Mouse (Mus musculus) myocyte (in vitro differentiated cells): Measurements from ENCODE around the gene Evx2. TPM values are rescaled to one million over a fixed set of nuclear protein-coding genes. Genes with fewer than 3 reads are reported as not detected.

ENCODE experiments used
- H3K27me3 ChIP-seq: one replicate; pipeline ENCODE4 v1.6.1; 2011; ENCODE audit not compliant: control insufficient read depth, insufficient read depth, insufficient read length
- H3K36me3 ChIP-seq: one replicate; pipeline ENCODE4 v1.6.1; 2011; ENCODE audit not compliant: control insufficient read depth, insufficient read depth
- H3K4me2 ChIP-seq: one replicate; pipeline ENCODE4 v1.6.1; 2011; ENCODE audit warnings: low read depth, control low read depth
- H3K4me3 ChIP-seq: one replicate; pipeline ENCODE4 v1.5.1; 2011; ENCODE audit warnings: mild to moderate bottlenecking, control low read depth, moderate library complexity
- H3K79me2 ChIP-seq: one replicate; pipeline ENCODE4 v1.6.1; 2011; ENCODE audit not compliant: control insufficient read depth, insufficient read depth
- H3ac ChIP-seq: one replicate; pipeline ENCODE4 v1.6.1; 2011; ENCODE audit not compliant: control insufficient read depth, insufficient read length
- CEBPB ChIP-seq: IDR thresholded peaks from 2 replicates; pipeline ENCODE4 v1.6.1; 2011; ENCODE audit warnings: mild to moderate bottlenecking, moderate library complexity; ENCODE audit not compliant: poor library complexity, insufficient read depth, severe bottlenecking
- E2F4 ChIP-seq: IDR thresholded peaks from one replicate; pipeline ENCODE4 v1.6.1; 2011; ENCODE audit warnings: mild to moderate bottlenecking, control low read depth, moderate library complexity; ENCODE audit not compliant: insufficient read depth
- MAX ChIP-seq: IDR thresholded peaks from one replicate; pipeline ENCODE4 v1.6.1; 2011; ENCODE audit warnings: low read depth, mild to moderate bottlenecking, control low read depth
- MYOD1 ChIP-seq, 3 experiments: IDR thresholded peaks; one replicate each; pipeline ENCODE4 v1.6.1; 2011; ENCODE audit warnings: control low read depth in 2 of 3, low read depth in 2 of 3, mild to moderate bottlenecking in 2 of 3, moderate library complexity in 1 of 3; ENCODE audit not compliant: insufficient read length in 2 of 3, control insufficient read depth in 1 of 3
- MYOG ChIP-seq, 3 experiments: IDR thresholded peaks; one replicate each; pipeline ENCODE4 v1.6.1; 2011; ENCODE audit warnings: control low read depth in 2 of 3, low read depth in 2 of 3, mild to moderate bottlenecking in 2 of 3; ENCODE audit not compliant: insufficient read length in 2 of 3, control insufficient read depth in 1 of 3, insufficient read depth in 1 of 3
- POLR2A ChIP-seq: IDR thresholded peaks from one replicate; pipeline ENCODE4 v1.6.1; 2011; ENCODE audit warnings: low read depth, mild to moderate bottlenecking, control low read depth, moderate library complexity; ENCODE audit not compliant: insufficient read length
- POLR2AphosphoS2 ChIP-seq: IDR thresholded peaks from one replicate; pipeline ENCODE4 v1.6.1; 2011; ENCODE audit warnings: low read depth, control low read depth; ENCODE audit not compliant: insufficient read length
- REST ChIP-seq: IDR thresholded peaks from one replicate; pipeline ENCODE4 v1.6.1; 2011; ENCODE audit warnings: mild to moderate bottlenecking, control low read depth, moderate library complexity; ENCODE audit not compliant: insufficient read depth, insufficient read length
- SRF ChIP-seq: IDR thresholded peaks from one replicate; pipeline ENCODE4 v1.6.1; 2011; ENCODE audit warnings: low read depth; ENCODE audit not compliant: control insufficient read depth, insufficient read length
- TCF12 ChIP-seq: IDR thresholded peaks from one replicate; pipeline ENCODE4 v1.6.1; 2011; ENCODE audit warnings: mild to moderate bottlenecking, control low read depth; ENCODE audit not compliant: poor library complexity, insufficient read depth, severe bottlenecking
- TCF3 ChIP-seq: IDR thresholded peaks from one replicate; pipeline ENCODE4 v1.6.1; 2011; ENCODE audit warnings: low read depth, control low read depth; ENCODE audit not compliant: insufficient read length
- USF1 ChIP-seq: IDR thresholded peaks from one replicate; pipeline ENCODE4 v1.6.1; 2011; ENCODE audit warnings: low read depth, mild to moderate bottlenecking, control low read depth, moderate library complexity
- polyA plus RNA-seq: library from polyadenylated mRNA; unstranded; fragments of >200 nt; fragmentation: generic; extraction: Trizol; gene quantifications from one replicate; pipeline ENCODE4 v1.2.1, GENCODE M21; 2012; ENCODE audit warnings: missing spikeins

The Evx2 gene
- polyA plus RNA-seq, 1 experiment, result not detected

- no peak for TF ChIP-seq TCF12
- TF ChIP-seq SRF, result no peak
- TF ChIP-seq E2F4, result no peak
- TF ChIP-seq POLR2A, result no peak
- no peak for TF ChIP-seq MYOD1 (IDR thresholded peaks at IDR 0.05; ENCODE audit: control insufficient read depth in 1 of 3, insufficient read length in 2 of 3, low read depth in 2 of 3)
- TF ChIP-seq REST, result no peak
- TF ChIP-seq MAX, result no peak
- TF ChIP-seq CEBPB, result no peak
- TF ChIP-seq POLR2AphosphoS2, result no peak
- no peak for TF ChIP-seq TCF3
- Histone ChIP-seq H3K36me3 (no peaks in the 10 kb centered on the region), H3K27me3 (peaks cover 52% of the 10 kb centered on the region), H3K4me3 (no peak overlapping the region), H3K4me2 (no peak overlapping the region), H3ac (no peak overlapping the region), H3K79me2 (no peaks in the 10 kb centered on the region)
These were observed 45.7 kb upstream of the Evx2 start for GRCm38 (mm10) chr2:74704999-74705466.

- TF ChIP-seq MYOG (IDR thresholded peaks at IDR 0.05; ENCODE audit: control insufficient read depth in 1 of 3, insufficient read depth in 1 of 3, insufficient read length in 2 of 3, low read depth in 2 of 3) (no peak), SRF (no peak), E2F4 (no peak), TCF12 (no peak), USF1 (no peak), MAX (no peak), CEBPB (no peak), TCF3 (no peak), POLR2AphosphoS2 (no peak), POLR2A (no peak), MYOD1 (IDR thresholded peaks at IDR 0.05; ENCODE audit: control insufficient read depth in 1 of 3, insufficient read length in 2 of 3, low read depth in 2 of 3) (no peak), REST (no peak)
- Histone ChIP-seq H3K4me3 (no peak within 1 kb of the TSS), H3K27me3 (peaks cover 50% of the 10 kb centered on the region), H3K4me2 (no peak within 1 kb of the TSS), H3ac (no peak within 1 kb of the TSS), H3K79me2 (no peaks in the 10 kb centered on the region), H3K36me3 (no peaks in the 10 kb centered on the region)
These were observed 45.1 kb upstream of the Evx2 start, which contains the start of gene Hoxd8 for GRCm38 (mm10) chr2:74704393-74704998. TSS of gene Hoxd8 (plus strand) at chr2:74704615.

GRCm38 (mm10) chr2:74703720-74704392, 44.5 kb upstream of the Evx2 start:
- no peak overlapping the region for H3K4me2 ChIP-seq
- no peak overlapping the region for H3K4me3 ChIP-seq
- peaks cover 50% of the 10 kb centered on the region for H3K27me3 ChIP-seq
- H3K79me2 ChIP-seq, result no peaks in the 10 kb centered on the region
- no peak overlapping the region for H3ac ChIP-seq
- H3K36me3 ChIP-seq, result no peaks in the 10 kb centered on the region
- TF ChIP-seq MAX (no peak), E2F4 (no peak), TCF3 (no peak), POLR2A (no peak), MYOD1 (IDR thresholded peaks at IDR 0.05; ENCODE audit: control insufficient read depth in 1 of 3, insufficient read length in 2 of 3, low read depth in 2 of 3) (no peak), SRF (no peak), CEBPB (no peak), TCF12 (no peak), REST (no peak), MYOG (IDR thresholded peaks at IDR 0.05; ENCODE audit: control insufficient read depth in 1 of 3, insufficient read depth in 1 of 3, insufficient read length in 2 of 3, low read depth in 2 of 3) (no peak), USF1 (no peak), POLR2AphosphoS2 (no peak)

GRCm38 (mm10) chr2:74703317-74703716, 44.0 kb upstream of the Evx2 start:
- H3K4me2 ChIP-seq, result no peak overlapping the region
- peaks cover 55% of the 10 kb centered on the region for H3K27me3 ChIP-seq

More at GRCm38 (mm10) chr2:74703317-74703716, 44.0 kb upstream of the Evx2 start:
- H3ac ChIP-seq, result no peak overlapping the region
- TF ChIP-seq USF1 (no peak), MYOG (IDR thresholded peaks at IDR 0.05; ENCODE audit: control insufficient read depth in 1 of 3, insufficient read depth in 1 of 3, insufficient read length in 2 of 3, low read depth in 2 of 3) (no peak), MYOD1 (IDR thresholded peaks at IDR 0.05; ENCODE audit: control insufficient read depth in 1 of 3, insufficient read length in 2 of 3, low read depth in 2 of 3) (no peak), POLR2A (no peak), MAX (no peak), TCF12 (no peak), POLR2AphosphoS2 (no peak), REST (no peak), E2F4 (no peak), SRF (no peak), CEBPB (no peak)
- no peaks in the 10 kb centered on the region for H3K36me3 ChIP-seq
- H3K79me2 ChIP-seq, result no peaks in the 10 kb centered on the region
- no peak overlapping the region for H3K4me3 ChIP-seq
